Mouse (Mus musculus) midbrain, embryonic 16.5 days (tissue): ENCODE data around the gene Hectd3. TPM values are rescaled to one million over a fixed set of nuclear protein-coding genes. Genes with fewer than 3 reads are reported as not detected.

ENCODE experiments used
- ATAC-seq: fragments of 200-750 bp; cut with Nextera tagmentation; 2 replicates; pipeline ENCODE4 v1.8.0; 2017; ENCODE audit warnings: moderate TSS enrichment
- H3K27ac ChIP-seq: fragments of 300-500 bp; sonication (generic); 2 replicates; pipeline ENCODE4 v1.5.1; 2014; ENCODE audit warnings: mild to moderate bottlenecking, low read length, mixed read lengths
- H3K27me3 ChIP-seq: fragments of 300-500 bp; sonication (generic); 2 replicates; pipeline ENCODE4 v1.6.1; 2014; ENCODE audit warnings: low read depth, low read length, mixed read lengths; ENCODE audit not compliant: control insufficient read depth, insufficient read depth
- H3K36me3 ChIP-seq: fragments of 300-500 bp; sonication (generic); 2 replicates; pipeline ENCODE4 v1.6.1; 2014; ENCODE audit warnings: mild to moderate bottlenecking, low read length, moderate library complexity, mixed read lengths; ENCODE audit not compliant: control insufficient read depth, insufficient read depth
- H3K4me1 ChIP-seq: fragments of 300-500 bp; sonication (generic); 2 replicates; pipeline ENCODE4 v1.6.1; 2014; ENCODE audit warnings: mild to moderate bottlenecking, low read length, mixed read lengths; ENCODE audit not compliant: control insufficient read depth, insufficient read depth
- H3K4me2 ChIP-seq: fragments of 300-500 bp; sonication (generic); 2 replicates; pipeline ENCODE4 v1.6.1; 2014; ENCODE audit warnings: mild to moderate bottlenecking, low read length, mixed read lengths
- H3K4me3 ChIP-seq: fragments of 300-500 bp; sonication (generic); 2 replicates; pipeline ENCODE4 v1.5.1; 2014; ENCODE audit warnings: low read depth, mild to moderate bottlenecking, low read length, moderate library complexity, mixed read lengths
- H3K9ac ChIP-seq: fragments of 300-500 bp; sonication (generic); 2 replicates; pipeline ENCODE4 v1.6.1; 2014; ENCODE audit warnings: low read depth, low read length, mixed read lengths
- H3K9me3 ChIP-seq: fragments of 300-500 bp; sonication (generic); replicated peaks from 2 replicates; pipeline ENCODE4 v1.6.1; 2014; ENCODE audit warnings: mild to moderate bottlenecking, low read length, mixed read lengths; ENCODE audit not compliant: control insufficient read depth, poor library complexity, severe bottlenecking
- WGBS: fragments of 180-500 bp; shearing (Covaris S2); extraction: QIAGEN DNeasy Blood & Tissue Kit; methylation state at CpG from one replicate; pipeline ENCODE4 v1.1.7; 2014; 5-methylcytosine and 5-hydroxymethylcytosine counted together
- polyA plus RNA-seq: library from polyadenylated mRNA; unstranded; fragments of >200 nt; fragmentation: Nextera tagmentation; extraction: Ambion mirVana; gene quantifications from 2 replicates; pipeline ENCODE4 v1.2.1, GENCODE M21; 2015

Hectd3 gene
- polyA plus RNA-seq, 1 experiment from 2014 or later = 25.1 TPM

DNA sequence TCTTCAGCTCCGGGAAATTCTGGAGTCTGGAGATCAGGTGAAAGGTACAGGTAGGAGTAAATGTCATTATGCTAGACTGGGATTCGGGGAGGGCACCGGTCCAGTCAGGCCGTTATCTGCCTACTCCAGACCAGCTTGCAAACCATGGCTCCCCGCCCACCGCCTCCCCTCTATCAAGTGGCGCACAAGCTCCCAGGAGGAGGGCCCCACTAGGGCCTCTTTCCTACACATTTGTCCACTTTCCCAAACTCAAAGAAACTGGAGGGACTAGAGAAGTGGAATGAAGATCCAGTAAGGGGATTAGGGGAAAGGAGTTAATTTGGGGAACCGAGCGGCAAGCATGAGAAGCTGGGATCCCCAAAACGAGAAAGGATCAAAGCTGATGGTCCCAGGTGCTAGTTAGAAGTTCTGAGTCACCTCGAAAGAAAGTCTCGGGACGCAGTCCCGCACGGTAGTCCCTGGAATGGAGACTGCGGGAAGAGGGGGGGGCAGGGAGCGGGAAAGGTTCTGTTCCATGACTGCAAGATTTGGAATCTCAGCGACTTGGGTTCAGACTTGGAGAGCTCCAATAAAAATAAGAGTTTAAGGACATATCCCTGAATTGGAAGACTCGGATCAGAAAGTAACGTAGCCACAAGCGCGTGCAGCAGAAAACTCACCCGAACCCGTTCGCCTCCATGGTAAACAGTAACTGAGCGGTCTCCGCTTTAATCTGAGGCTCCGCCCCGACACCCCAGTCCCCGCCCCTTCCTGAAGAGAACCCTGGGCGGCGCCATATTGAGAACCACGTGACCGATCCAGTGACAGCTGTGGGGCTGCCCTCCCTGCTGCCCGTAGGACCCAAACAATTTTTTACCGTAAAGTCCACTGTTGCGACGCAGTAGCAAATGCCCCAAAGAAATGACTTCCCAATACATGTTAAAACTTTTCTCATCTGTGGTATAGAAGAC, 1.2 kb upstream of the Hectd3 start, which contains the start of gene Urod:
Urod (minus strand) TSS at position 742 of the 950 bp plus-strand sequence.
- WGBS = 1% methylated on average over 38 of the region's 38 CpGs
- no peaks in the 10 kb centered on the region for H3K27me3 ChIP-seq
- peaks cover 19% of the 10 kb centered on the region for H3K4me1 ChIP-seq
- H3K4me3 ChIP-seq = peak within 1 kb of the TSS; percentile 80
- H3K36me3 ChIP-seq = peaks cover 9% of the 10 kb centered on the region
- peak within 1 kb of the TSS; percentile 93 for H3K4me2 ChIP-seq
- peak; percentile 90 for ATAC-seq
- peak within 1 kb of the TSS; percentile 76 for H3K9ac ChIP-seq
- no peaks in the 10 kb centered on the region for H3K9me3 ChIP-seq
- H3K27ac ChIP-seq = peak within 1 kb of the TSS; percentile 81

DNA sequence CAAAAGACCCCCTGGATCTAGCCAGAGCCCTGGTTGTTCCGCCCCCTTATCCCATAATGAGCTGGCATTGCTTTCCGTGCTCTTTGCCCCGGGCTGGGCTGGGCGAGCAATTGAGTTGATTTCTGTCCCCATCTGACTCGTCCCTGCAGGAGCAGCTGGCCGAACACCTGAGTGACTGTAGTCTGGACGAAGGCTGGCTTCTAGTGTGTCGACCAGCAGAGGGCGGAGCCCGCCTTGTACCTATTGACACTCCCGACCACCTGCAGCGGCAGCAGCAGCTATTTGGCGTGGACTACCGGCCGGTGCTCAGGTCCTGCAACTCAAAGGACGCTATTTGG, 650 bp downstream of the Hectd3 start:
- WGBS = 0% methylated on average over 16 of the region's 16 CpGs
- H3K9ac ChIP-seq = peak overlapping the region; percentile 76
- no peaks in the 10 kb centered on the region for H3K9me3 ChIP-seq
- peak overlapping the region; percentile 81 for H3K27ac ChIP-seq
- peaks cover 17% of the 10 kb centered on the region for H3K36me3 ChIP-seq
- H3K4me3 ChIP-seq = peak overlapping the region; percentile 80
- peaks cover 19% of the 10 kb centered on the region for H3K4me1 ChIP-seq
- H3K27me3 ChIP-seq = no peaks in the 10 kb centered on the region
- 0 out of 2 replicates have a peak, but pooled peaks have one; percentile 19 for ATAC-seq
- H3K4me2 ChIP-seq = peak overlapping the region; percentile 93

DNA sequence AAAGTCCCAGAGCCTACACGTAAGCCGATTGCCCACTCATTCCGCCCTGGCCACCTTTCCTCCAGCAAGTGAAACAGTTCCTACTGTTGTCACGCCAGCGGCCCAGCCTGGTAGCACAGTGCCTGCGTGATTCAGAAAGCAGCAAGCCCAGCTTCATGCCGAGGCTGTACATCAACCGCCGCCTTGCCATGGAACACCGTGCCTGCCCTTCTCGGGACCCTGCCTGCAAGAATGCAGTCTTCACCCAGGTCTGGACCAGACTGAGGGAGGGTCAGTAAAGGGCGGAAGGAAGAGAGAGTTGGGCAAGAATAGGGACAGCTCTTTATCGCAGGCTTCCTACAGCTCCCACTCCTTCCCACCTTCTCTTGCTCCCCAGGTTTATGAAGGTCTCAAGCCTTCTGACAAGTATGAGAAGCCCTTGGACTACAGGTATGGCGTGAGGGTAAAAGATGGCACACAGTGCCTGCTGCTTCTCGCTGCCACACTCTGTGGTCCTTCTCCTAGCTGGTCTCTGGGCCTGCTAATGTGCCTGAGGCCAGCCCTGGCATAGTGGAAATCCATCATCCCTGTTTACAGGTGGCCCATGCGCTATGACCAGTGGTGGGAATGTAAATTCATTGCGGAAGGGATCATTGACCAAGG, 4.5 kb downstream of the Hectd3 start:
- H3K36me3 ChIP-seq = peaks cover 40% of the 10 kb centered on the region
- H3K4me3 ChIP-seq = no peak overlapping the region
- no peak for ATAC-seq
- peaks cover 10% of the 10 kb centered on the region for H3K4me1 ChIP-seq
- H3K9me3 ChIP-seq = no peaks in the 10 kb centered on the region
- no peak overlapping the region for H3K4me2 ChIP-seq
- no peaks in the 10 kb centered on the region for H3K27me3 ChIP-seq
- no peak overlapping the region for H3K27ac ChIP-seq
- WGBS = 94% methylated on average over 17 of the region's 17 CpGs
- no peak overlapping the region for H3K9ac ChIP-seq

DNA sequence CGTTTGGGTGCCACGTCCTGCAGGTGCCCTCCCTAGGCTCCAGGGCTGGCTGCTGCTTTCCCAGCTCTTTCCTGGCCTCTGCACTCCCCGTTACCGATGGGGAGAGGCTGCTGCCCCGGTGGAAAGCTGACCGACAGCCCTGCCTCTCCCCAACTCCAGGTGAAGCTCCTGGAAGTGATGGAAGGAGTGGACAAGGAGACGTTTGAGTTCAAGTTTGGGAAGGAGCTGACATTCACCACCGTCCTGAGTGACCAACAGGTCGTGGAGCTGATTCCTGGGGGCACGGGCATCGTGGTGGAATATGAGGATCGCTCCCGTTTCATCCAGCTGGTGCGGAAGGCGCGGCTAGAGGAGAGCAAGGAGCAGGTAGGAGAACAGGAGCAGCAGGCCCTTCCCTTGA, 6.8 kb downstream of the Hectd3 start:
- H3K36me3 ChIP-seq = peaks cover 40% of the 10 kb centered on the region
- no peak overlapping the region for H3K4me2 ChIP-seq
- no peaks in the 10 kb centered on the region for H3K4me1 ChIP-seq
- H3K27ac ChIP-seq = no peak overlapping the region
- no peak for ATAC-seq
- 91% methylated on average over 16 of the region's 16 CpGs for WGBS
- no peak overlapping the region for H3K9ac ChIP-seq
- H3K27me3 ChIP-seq = no peaks in the 10 kb centered on the region
- H3K4me3 ChIP-seq = no peak overlapping the region
- no peaks in the 10 kb centered on the region for H3K9me3 ChIP-seq

DNA sequence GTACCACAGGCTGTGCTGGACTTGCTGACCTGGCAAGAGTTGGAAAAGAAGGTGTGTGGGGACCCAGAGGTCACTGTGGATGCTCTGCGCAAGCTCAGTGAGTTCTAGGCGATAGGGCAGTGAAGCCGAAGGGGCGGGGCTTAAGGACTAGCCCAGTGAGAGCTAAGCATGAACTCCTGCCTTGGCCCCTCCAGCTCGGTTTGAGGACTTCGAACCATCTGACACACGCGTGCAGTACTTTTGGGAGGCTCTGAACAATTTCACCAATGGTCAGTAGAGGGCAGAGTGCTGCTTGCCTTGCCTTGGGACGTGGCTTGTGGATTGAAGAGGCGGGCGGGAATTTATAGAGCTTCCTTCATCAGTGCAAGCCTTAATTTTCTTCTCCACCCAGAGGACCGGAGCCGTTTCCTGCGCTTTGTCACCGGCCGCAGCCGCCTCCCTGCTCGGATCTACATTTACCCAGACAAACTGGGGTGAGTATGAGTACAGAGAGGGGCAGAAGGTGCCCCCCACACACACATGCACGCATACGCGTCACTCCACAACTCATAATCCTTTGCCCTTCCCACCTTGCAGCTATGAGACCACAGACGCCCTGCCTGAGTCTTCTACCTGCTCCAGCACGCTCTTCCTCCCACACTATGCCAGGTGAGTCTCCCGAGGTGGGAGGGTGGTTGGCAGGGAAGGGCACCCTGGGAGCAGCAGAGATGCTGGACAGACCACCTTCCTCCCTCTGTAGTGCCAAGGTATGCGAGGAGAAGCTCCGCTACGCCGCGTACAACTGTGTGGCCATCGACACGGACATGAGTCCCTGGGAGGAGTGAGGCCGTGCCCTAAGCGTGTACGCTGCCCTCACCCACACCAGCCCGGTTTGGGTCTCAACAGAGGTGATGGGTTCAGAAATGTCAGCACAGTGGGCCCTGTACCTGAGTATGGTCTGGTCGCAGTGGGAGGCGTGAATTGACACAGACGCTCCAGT, 7.7 kb downstream of the Hectd3 start:
- Histone ChIP-seq H3K36me3 (peaks cover 40% of the 10 kb centered on the region), H3K9me3 (no peaks in the 10 kb centered on the region), H3K27ac (no peak overlapping the region), H3K4me1 (no peaks in the 10 kb centered on the region), H3K9ac (no peak overlapping the region), H3K4me3 (no peak overlapping the region), H3K27me3 (no peaks in the 10 kb centered on the region), H3K4me2 (no peak overlapping the region)
- 0 out of 2 replicates have a peak, but pooled peaks have one; percentile 38 for ATAC-seq
- WGBS = 53% methylated on average over 38 of the region's 38 CpGs

DNA sequence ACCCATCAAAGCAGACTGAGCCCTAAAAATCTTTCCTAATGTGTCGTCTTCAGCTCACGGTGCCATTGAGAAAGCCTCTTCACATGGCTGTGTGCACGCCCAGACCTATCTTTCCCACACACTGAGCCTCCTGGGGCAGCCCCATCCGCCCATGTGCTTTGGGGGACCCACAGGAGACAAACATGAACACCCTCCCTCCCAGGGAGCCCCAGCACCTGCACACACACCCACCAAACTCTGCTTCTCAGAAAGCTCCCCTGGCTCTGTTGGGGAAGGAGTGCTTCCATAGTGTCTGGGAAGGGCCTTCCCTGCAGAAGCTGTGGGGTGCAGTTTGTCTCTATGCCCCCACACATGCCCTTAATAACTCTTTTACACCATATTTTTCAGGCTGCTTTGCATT, 9.5 kb downstream of the Hectd3 start:
- Histone ChIP-seq H3K27me3 (no peaks in the 10 kb centered on the region), H3K9ac (no peak overlapping the region), H3K36me3 (peaks cover 27% of the 10 kb centered on the region), H3K4me2 (no peak overlapping the region), H3K4me1 (no peaks in the 10 kb centered on the region), H3K4me3 (no peak overlapping the region), H3K9me3 (no peaks in the 10 kb centered on the region), H3K27ac (no peak overlapping the region)
- WGBS = 91% methylated on average over 4 of the region's 4 CpGs
- no peak for ATAC-seq

DNA sequence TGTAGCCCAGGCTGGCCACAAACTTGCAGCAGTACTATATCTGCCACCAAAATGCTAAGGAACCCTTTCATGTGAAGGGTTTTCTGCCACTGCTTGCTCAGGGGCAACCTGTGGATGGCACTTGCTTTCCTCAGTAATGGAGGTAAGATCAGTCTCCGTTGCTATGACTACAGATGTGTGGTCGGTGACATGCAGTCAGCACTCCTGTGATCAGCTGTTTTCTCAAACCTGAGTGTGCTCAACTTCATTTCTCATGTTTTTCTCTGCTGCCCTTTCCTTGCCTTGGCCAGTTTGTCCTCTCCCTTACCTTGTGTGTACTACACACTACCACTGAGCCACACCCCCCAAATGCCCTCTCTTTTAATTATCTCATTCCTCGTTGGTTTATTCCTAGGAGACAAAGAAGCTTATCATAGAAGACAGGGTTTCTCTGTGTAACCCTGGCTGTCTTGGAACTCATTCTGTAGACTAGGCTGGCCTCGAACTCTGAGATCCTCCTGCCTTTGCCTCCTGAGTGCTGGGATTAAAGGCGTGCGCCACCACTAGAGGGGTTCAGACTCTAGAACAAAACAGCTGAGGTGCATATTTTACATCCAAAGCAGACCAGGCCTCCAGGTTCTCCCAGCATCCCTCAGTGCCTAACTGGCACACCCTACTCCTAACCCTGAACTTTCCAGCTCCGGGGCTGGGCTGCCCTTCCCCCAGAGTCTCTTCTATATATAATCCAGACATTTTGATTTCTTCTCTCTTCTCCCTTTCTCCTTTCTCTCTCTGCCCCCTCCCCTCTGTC, 10.7 kb downstream of the Hectd3 start:
- Histone ChIP-seq H3K9me3 (no peaks in the 10 kb centered on the region), H3K27ac (no peak overlapping the region), H3K36me3 (peaks cover 22% of the 10 kb centered on the region), H3K4me2 (no peak overlapping the region), H3K4me3 (no peak overlapping the region), H3K27me3 (no peaks in the 10 kb centered on the region), H3K9ac (no peak overlapping the region), H3K4me1 (no peaks in the 10 kb centered on the region)
- ATAC-seq = 0 out of 2 replicates have a peak, but pooled peaks have one; percentile 52
- WGBS = 74% methylated on average over 7 of the region's 7 CpGs

DNA sequence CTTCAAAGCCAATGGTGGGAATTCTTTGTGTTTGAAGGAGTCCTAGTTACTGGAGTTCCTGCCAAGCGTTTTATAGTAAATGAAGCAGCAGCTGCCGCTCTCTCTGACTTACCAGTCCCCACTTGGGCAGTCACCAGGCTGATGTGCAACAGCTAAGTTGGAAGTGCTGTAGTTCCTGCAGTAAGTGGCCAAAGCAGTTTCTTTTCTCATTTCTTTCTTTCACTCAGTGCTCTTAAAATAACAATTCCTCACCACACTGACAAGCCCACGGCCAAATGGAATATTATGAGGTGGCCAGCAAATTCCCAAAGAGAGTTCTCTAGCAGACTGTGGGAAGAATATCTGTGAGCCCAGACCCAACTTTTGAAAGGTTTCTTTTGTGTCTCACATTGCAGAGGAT, 11.9 kb downstream of the Hectd3 start:
- no peak for ATAC-seq

More for the DNA sequence above, 11.9 kb downstream of the Hectd3 start:
- no peaks in the 10 kb centered on the region for H3K27me3 ChIP-seq
- H3K27ac ChIP-seq = no peak overlapping the region
- no peak overlapping the region for H3K9ac ChIP-seq
- no peak overlapping the region for H3K4me3 ChIP-seq
- 72% methylated on average over 3 of the region's 3 CpGs for WGBS
- H3K9me3 ChIP-seq = no peaks in the 10 kb centered on the region
- H3K36me3 ChIP-seq = peaks cover 16% of the 10 kb centered on the region
- H3K4me1 ChIP-seq = no peaks in the 10 kb centered on the region
- no peak overlapping the region for H3K4me2 ChIP-seq
